Mouse (Mus musculus): Measurements from ENCODE around the gene Gpld1. TPM values are rescaled to one million over a fixed set of nuclear protein-coding genes. Genes with fewer than 3 reads are reported as not detected.

Gpld1 gene
- polyA plus RNA-seq, 1 experiment from 2014 or later, result 1.4 TPM

DNA sequence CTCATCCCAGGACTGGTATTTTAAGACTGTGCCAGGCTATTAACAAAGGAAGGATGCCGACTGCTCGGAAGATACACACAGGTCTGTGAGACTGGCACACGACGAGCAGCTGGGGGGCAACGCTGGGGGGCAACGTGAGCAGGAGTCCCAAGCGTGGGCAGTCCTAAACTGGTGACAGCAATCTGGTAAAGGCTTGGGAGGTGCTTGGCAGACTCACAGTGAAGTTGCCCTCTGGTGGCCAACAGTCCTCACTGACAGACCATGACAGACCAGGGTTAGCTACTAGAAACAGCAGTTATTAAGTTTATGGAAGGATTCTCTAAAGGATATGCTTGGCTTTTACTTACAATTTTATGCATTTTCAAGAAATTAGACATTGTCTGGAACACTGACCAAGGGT is 45.4 kb downstream of the Gpld1 start:
- H3K4me2 ChIP-seq (ENCODE audit: low read length), result no peak overlapping the region
- no peaks in the 10 kb centered on the region for H3K27me3 ChIP-seq (replicated peaks; ENCODE audit: control insufficient read depth, insufficient read depth, low read length)
- peaks cover 5% of the 10 kb centered on the region; the same call in 1 of the 2 replicates for H3K36me3 ChIP-seq (ENCODE audit: control insufficient read depth, insufficient read depth)
- no peaks in the 10 kb centered on the region for H3K9me3 ChIP-seq (ENCODE audit: control insufficient read depth, low read length)
- peak; percentile 77 for ATAC-seq
- no peaks in the 10 kb centered on the region for H3K4me1 ChIP-seq (replicated peaks; ENCODE audit: control insufficient read depth, insufficient read depth, low read length)
- no peak overlapping the region for H3K9ac ChIP-seq (replicated peaks; ENCODE audit: low read depth, low read length)
- H3K4me3 ChIP-seq (replicated peaks; ENCODE audit: low read length), result no peak overlapping the region
- H3K27ac ChIP-seq (ENCODE audit: low read length), result no peak overlapping the region
- WGBS, result 35% methylated on average over 7 of the region's 7 CpGs

DNA sequence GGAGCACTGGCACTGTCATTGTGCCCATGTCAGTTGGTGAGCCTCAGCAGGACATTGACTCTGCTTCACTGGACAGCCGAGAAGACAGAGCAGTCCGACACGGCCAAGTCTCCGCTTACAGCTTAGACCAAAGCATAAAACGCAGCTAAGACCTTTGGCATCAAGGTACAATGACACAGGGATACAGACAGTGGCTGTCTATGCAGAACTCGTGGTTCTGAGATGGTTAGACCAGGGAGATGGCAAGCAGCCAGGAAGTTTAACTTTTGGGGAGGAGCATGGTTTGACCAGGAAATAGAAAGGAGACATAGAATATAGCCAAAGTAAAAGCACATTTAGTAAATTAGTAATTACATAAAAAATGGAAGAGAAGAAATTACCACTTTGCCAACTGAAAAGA is 46.1 kb downstream of the Gpld1 start:
- no peak for ATAC-seq
- Histone ChIP-seq H3K4me3 (replicated peaks; ENCODE audit: low read length) (no peak overlapping the region), H3K36me3 (ENCODE audit: control insufficient read depth, insufficient read depth) (peaks cover 5% of the 10 kb centered on the region; the same call in 1 of the 2 replicates), H3K9ac (replicated peaks; ENCODE audit: low read depth, low read length) (no peak overlapping the region), H3K27me3 (replicated peaks; ENCODE audit: control insufficient read depth, insufficient read depth, low read length) (no peaks in the 10 kb centered on the region), H3K27ac (ENCODE audit: low read length) (no peak overlapping the region), H3K9me3 (ENCODE audit: control insufficient read depth, low read length) (no peaks in the 10 kb centered on the region), H3K4me2 (ENCODE audit: low read length) (no peak overlapping the region), H3K4me1 (replicated peaks; ENCODE audit: control insufficient read depth, insufficient read depth, low read length) (no peaks in the 10 kb centered on the region)
- 85% methylated on average over 6 of the region's 6 CpGs for WGBS

DNA sequence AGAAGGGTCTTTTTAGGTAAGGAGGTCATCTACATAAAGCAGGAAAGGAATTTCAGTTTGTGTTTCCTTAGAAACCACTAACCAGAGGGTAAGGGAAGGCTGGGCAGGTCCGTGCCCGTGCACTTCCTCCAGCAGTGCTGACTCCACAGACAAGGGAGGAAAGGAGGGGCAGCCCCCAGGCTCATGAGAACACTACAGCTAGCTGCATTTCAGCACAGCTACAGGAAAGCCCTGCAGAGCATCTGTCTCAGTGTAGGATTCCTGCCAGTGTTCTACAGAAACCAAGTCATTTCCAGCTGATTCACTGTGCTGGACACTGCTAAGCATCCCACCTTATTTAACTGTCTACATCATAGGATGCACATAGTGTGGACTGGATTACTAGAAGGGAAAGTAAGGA is 50.2 kb downstream of the Gpld1 start:
- H3K27me3 ChIP-seq (replicated peaks; ENCODE audit: control insufficient read depth, insufficient read depth, low read length), result no peaks in the 10 kb centered on the region
- no peak overlapping the region for H3K4me2 ChIP-seq (ENCODE audit: low read length)
- no peak overlapping the region for H3K4me3 ChIP-seq (replicated peaks; ENCODE audit: low read length)
- peaks cover 30% of the 10 kb centered on the region for H3K36me3 ChIP-seq (ENCODE audit: control insufficient read depth, insufficient read depth)
- no peaks in the 10 kb centered on the region for H3K9me3 ChIP-seq (ENCODE audit: control insufficient read depth, low read length)
- ATAC-seq, result no peak
- 59% methylated on average over 2 of the region's 2 CpGs for WGBS
- H3K9ac ChIP-seq (replicated peaks; ENCODE audit: low read depth, low read length), result no peak overlapping the region
- H3K27ac ChIP-seq (ENCODE audit: low read length), result no peak overlapping the region
- H3K4me1 ChIP-seq (replicated peaks; ENCODE audit: control insufficient read depth, insufficient read depth, low read length), result no peaks in the 10 kb centered on the region

DNA sequence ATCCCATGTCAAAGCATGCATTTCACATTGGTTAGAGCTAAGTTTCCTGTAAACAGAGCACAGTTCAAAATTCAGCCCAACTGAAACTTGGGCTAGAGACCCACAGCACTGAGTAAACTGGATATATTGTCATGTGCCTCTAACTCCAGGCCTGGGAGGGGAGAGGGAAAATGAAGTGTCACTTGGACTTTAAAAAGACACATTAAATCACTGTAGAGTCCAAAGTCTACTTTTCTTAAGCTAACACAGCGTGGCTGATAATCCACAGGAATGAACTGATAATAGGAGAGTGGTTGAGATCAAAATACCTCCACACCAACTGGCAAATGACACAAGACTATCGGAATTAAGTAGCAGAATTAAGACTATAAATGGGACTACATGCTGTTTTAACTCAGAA is 56.6 kb downstream of the Gpld1 start:
- ATAC-seq, result no peak
- peaks cover 50% of the 10 kb centered on the region for H3K36me3 ChIP-seq (ENCODE audit: control insufficient read depth, insufficient read depth)
- H3K4me3 ChIP-seq (replicated peaks; ENCODE audit: low read length), result no peak overlapping the region
- H3K9ac ChIP-seq (replicated peaks; ENCODE audit: low read depth, low read length), result no peak overlapping the region
- H3K27me3 ChIP-seq (replicated peaks; ENCODE audit: control insufficient read depth, insufficient read depth, low read length), result no peaks in the 10 kb centered on the region
- 93% methylated on average over 2 of the region's 2 CpGs for WGBS
- no peak overlapping the region for H3K27ac ChIP-seq (ENCODE audit: low read length)
- H3K4me1 ChIP-seq (replicated peaks; ENCODE audit: control insufficient read depth, insufficient read depth, low read length), result no peaks in the 10 kb centered on the region
- no peak overlapping the region for H3K4me2 ChIP-seq (ENCODE audit: low read length)
- no peaks in the 10 kb centered on the region for H3K9me3 ChIP-seq (ENCODE audit: control insufficient read depth, low read length)

DNA sequence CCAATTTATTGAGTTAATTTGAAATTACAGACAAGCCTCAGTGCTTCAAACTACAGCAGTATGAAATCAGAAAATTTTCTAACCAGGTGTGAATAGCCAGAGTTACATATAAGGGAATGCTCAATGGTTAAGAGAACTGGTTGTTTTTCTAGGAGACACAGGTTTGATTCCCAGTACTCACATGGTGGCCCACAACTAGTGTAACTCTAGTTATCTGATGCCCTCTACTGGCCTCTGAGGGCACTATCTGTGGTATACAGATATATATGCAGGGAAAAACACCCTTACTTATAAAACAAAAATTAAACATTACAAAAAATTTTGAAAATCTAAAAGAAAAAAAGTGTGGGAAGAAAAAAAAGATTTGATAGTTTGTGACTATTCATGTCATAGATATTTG is 60.0 kb downstream of the Gpld1 start:
- no peaks in the 10 kb centered on the region for H3K9me3 ChIP-seq (ENCODE audit: control insufficient read depth, low read length)
- H3K9ac ChIP-seq (replicated peaks; ENCODE audit: low read depth, low read length), result no peak overlapping the region
- H3K27me3 ChIP-seq (replicated peaks; ENCODE audit: control insufficient read depth, insufficient read depth, low read length), result no peaks in the 10 kb centered on the region
- H3K4me2 ChIP-seq (ENCODE audit: low read length), result no peak overlapping the region
- peaks cover 28% of the 10 kb centered on the region for H3K36me3 ChIP-seq (ENCODE audit: control insufficient read depth, insufficient read depth)
- no peak overlapping the region for H3K4me3 ChIP-seq (replicated peaks; ENCODE audit: low read length)
- no peak overlapping the region for H3K27ac ChIP-seq (ENCODE audit: low read length)
- no peaks in the 10 kb centered on the region for H3K4me1 ChIP-seq (replicated peaks; ENCODE audit: control insufficient read depth, insufficient read depth, low read length)
- no peak for ATAC-seq

DNA sequence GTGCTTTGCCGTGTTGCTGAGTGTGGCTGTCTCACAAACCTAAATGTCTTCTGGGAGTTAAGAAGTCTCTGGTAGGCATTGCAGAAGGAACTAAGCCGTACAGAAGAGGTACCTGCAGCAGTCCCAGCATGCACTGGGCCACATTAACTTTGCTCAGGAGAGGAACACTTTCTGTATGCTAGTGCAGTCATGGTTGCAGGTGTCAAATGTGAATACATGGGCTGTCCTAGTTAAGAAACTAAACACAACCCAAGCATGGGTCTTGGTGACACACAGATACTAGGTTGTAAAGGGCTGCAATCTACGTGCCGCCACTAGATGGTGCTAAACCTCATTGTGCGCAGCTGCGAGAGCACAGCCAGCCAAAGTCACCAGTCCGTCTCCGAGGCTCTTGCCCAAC is 64.2 kb downstream of the Gpld1 start:
- no peaks in the 10 kb centered on the region for H3K27me3 ChIP-seq (replicated peaks; ENCODE audit: control insufficient read depth, insufficient read depth, low read length)
- H3K4me1 ChIP-seq (replicated peaks; ENCODE audit: control insufficient read depth, insufficient read depth, low read length), result no peaks in the 10 kb centered on the region
- peak; percentile 26; the same call in 1 of the 2 replicates for ATAC-seq
- WGBS, result 94% methylated on average over 6 of the region's 8 CpGs
- H3K4me2 ChIP-seq (ENCODE audit: low read length), result no peak overlapping the region
- no peak overlapping the region for H3K4me3 ChIP-seq (replicated peaks; ENCODE audit: low read length)
- H3K9me3 ChIP-seq (ENCODE audit: control insufficient read depth, low read length), result no peaks in the 10 kb centered on the region
- H3K36me3 ChIP-seq (ENCODE audit: control insufficient read depth, insufficient read depth), result peaks cover 14% of the 10 kb centered on the region
- no peak overlapping the region for H3K9ac ChIP-seq (replicated peaks; ENCODE audit: low read depth, low read length)
- H3K27ac ChIP-seq (ENCODE audit: low read length), result no peak overlapping the region

DNA sequence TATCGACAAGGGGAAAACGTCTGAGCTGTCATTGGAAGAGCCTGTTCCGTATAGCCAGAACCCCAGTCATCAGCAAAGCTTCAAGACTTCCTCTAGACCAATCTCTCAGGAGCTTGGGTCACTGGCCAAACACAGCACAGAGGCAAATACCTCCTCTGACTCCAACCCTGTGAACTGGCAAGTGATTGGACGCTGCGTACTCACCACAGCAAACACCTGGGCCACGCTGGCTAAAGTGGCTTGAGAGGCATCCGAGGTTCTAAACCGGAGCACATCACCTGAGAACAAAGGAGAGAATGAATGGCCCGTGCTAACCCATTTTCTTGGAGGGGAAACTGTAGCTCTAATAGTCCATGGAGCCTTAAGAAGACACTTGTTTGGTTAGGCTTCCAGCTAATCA is 75.4 kb downstream of the Gpld1 start:
- WGBS, result 88% methylated on average over 9 of the region's 9 CpGs
- no peak overlapping the region for H3K4me2 ChIP-seq (ENCODE audit: low read length)
- no peak overlapping the region for H3K9ac ChIP-seq (replicated peaks; ENCODE audit: low read depth, low read length)
- H3K36me3 ChIP-seq (ENCODE audit: control insufficient read depth, insufficient read depth), result no peaks in the 10 kb centered on the region
- H3K27ac ChIP-seq (ENCODE audit: low read length), result no peak overlapping the region
- H3K4me3 ChIP-seq (replicated peaks; ENCODE audit: low read length), result no peak overlapping the region
- no peaks in the 10 kb centered on the region for H3K27me3 ChIP-seq (replicated peaks; ENCODE audit: control insufficient read depth, insufficient read depth, low read length)
- no peaks in the 10 kb centered on the region for H3K9me3 ChIP-seq (ENCODE audit: control insufficient read depth, low read length)
- ATAC-seq, result no peak
- peaks cover 18% of the 10 kb centered on the region for H3K4me1 ChIP-seq (replicated peaks; ENCODE audit: control insufficient read depth, insufficient read depth, low read length)

DNA sequence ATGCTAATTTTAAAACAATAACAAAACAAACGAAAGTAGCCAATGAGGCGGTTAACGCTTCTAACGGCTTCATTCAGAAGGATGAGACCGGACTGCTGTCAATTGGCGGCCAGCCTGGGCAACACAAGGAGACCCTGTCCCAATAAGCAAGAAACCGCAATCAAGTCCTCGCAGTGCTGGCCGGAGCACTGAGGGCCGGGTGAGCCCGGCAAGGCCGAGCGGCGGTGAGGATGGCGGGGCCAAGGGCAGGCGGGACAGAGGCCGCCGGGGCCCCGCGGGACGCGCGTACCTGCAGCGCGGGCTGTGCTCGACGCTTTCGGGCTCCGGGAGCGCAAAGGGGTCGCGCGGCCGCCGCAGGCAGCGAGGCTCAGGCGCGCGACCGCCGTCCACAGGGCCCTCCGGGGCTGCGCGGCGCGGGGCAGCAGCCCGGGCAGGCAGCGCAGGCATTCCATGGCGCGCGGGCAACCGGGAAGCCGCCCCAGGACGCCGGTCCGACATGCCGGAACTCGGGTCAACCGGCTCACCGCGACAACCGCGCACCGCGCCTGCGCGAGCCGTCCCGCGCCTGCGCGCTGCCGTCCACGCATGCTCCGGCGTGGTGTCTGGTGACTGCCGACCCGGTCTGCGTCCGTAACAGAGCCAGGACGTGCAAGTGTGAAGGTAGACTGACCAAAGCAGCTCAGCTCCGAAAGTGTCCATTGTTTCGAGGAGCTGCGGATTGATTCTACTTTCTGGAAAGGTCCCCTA is 77.0 kb downstream of the Gpld1 start, which contains the start of gene Mrs2:
Mrs2 (minus strand) TSS at position 587 of the 747 bp plus-strand sequence.
- Histone ChIP-seq H3K9ac (replicated peaks; ENCODE audit: low read depth, low read length) (peak within 1 kb of the TSS; percentile 88), H3K9me3 (ENCODE audit: control insufficient read depth, low read length) (no peaks in the 10 kb centered on the region), H3K4me3 (replicated peaks; ENCODE audit: low read length) (peak within 1 kb of the TSS; percentile 84), H3K27ac (ENCODE audit: low read length) (peak within 1 kb of the TSS; percentile 46; the same call in 1 of the 2 replicates), H3K4me2 (ENCODE audit: low read length) (peak within 1 kb of the TSS; percentile 66), H3K36me3 (ENCODE audit: control insufficient read depth, insufficient read depth) (no peaks in the 10 kb centered on the region), H3K4me1 (replicated peaks; ENCODE audit: control insufficient read depth, insufficient read depth, low read length) (peaks cover 18% of the 10 kb centered on the region), H3K27me3 (replicated peaks; ENCODE audit: control insufficient read depth, insufficient read depth, low read length) (no peaks in the 10 kb centered on the region)
- WGBS, result under 1% methylated on average over 78 of the region's 84 CpGs
- peak; percentile 96 for ATAC-seq

DNA sequence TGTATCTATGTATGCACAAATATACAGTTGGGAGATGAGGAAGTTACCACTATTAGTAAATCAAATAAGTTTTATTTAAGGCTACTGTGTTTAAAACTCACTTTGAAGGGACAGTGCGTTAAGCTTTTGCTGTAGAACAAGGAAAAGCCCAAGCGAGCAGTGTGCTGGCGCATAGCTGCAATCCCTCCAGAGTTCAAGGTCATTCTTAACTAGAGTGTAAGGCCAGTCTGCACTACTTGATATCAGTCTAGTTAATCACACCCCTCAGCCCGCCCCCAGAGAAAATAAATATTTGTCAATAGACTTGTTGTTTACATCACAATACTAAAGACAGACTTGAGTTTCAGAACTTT is 77.6 kb downstream of the Gpld1 start:
- ATAC-seq, result peak; percentile 26

More for the DNA sequence above, 77.6 kb downstream of the Gpld1 start:
- Histone ChIP-seq H3K9ac (replicated peaks; ENCODE audit: low read depth, low read length) (peak overlapping the region; percentile 88), H3K27ac (ENCODE audit: low read length) (peak overlapping the region; percentile 35; the same call in 1 of the 2 replicates), H3K36me3 (ENCODE audit: control insufficient read depth, insufficient read depth) (no peaks in the 10 kb centered on the region), H3K4me2 (ENCODE audit: low read length) (peak overlapping the region; percentile 66), H3K27me3 (replicated peaks; ENCODE audit: control insufficient read depth, insufficient read depth, low read length) (no peaks in the 10 kb centered on the region), H3K4me1 (replicated peaks; ENCODE audit: control insufficient read depth, insufficient read depth, low read length) (peaks cover 18% of the 10 kb centered on the region), H3K9me3 (ENCODE audit: control insufficient read depth, low read length) (no peaks in the 10 kb centered on the region), H3K4me3 (replicated peaks; ENCODE audit: low read length) (peak overlapping the region; percentile 84)
- WGBS, result 55% methylated on average over 4 of the region's 4 CpGs

All from forebrain, embryonic 16.5 days (tissue).